Mouse (Mus musculus): ENCODE results near the gene Fsd2. TPM values are rescaled to one million over a fixed set of nuclear protein-coding genes. Genes with fewer than 3 reads are reported as not detected.

Fsd2 gene
- total RNA-seq, 1 experiment from 2014 or later = 1.2 TPM

DNA sequence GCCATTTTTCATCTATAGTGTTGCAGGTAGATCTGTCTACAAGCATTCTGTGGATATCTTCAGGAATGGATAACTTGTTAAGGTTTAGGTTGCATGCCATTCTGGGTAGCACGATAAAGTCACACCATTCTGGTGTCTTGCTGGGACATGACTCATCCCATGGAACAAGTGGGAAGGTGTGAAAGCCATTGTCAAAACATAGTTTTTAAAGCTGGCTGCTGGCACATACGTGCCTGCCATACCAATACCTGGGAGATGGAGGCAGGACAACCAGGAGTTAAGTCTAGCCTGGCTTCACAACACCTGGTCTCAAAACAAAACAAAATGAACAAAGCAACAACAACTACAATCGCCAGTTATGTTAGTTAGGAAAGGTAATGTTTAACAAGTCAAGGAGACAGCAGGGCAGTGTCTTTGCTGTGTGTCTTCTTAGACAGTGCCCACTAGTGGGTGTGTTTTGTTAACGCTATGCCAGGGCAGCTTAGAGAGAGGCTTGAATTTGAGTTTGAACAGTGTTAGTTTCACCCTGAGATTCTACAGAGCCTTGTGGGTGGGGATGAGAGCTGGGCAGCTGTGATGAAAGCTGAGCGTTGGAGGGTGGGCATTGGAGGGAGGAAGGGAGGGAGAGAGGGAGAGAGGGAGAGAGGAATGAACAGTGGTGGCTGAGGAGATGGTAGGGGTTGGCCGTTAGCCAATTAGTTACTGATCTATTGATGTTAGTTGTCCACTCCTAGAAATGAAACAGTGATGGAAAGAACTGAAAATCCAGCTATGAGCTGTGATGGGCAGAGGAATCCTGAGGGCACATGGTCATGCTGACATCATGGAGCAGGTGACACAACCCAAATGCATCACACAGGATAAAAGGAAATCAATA, 50.4 kb downstream of the Fsd2 start:
- no peak for ATAC-seq (replicated peaks in 1 of 2; ENCODE audit: insufficient read depth in 1 of 2, low FRiP score in 2 of 2, low TSS enrichment in 1 of 2, low read depth in 1 of 2, poor library complexity in 2 of 2, severe bottlenecking in 2 of 2)

DNA sequence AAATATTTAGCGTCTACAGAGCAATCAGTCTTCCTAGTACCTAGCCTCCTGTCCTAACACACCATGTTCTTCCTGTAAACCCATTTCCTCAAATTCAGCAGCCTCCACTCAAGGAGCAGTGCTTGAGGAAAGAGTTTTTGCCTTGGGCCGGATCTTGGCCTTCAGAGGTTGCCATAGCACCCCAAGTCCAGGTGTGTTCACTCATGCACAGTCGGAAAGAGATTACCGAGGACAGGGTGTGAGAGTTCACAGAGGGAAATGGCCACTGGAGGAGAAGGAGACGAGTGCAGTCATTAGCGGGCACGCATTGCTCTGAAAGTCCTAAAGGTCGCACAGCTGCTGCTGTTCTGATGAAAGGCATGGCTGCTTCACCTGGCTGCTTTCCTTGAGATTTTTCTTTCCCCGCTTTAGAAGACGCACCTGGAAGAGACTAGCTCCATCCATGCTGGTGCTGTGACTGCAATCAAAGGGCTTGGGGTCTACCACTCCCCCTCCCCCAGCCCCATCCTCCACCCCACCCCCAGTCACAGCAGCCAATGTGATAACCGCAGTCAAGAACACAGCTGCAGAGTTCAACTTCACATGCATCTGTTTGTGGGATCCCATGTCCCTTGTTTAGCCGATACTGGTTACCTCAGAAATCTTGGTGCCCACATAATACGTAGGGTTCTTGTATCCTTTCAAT, 51.7 kb downstream of the Fsd2 start:
- ATAC-seq (replicated peaks in 1 of 2; ENCODE audit: insufficient read depth in 1 of 2, low FRiP score in 2 of 2, low TSS enrichment in 1 of 2, low read depth in 1 of 2, poor library complexity in 2 of 2, severe bottlenecking in 2 of 2) = no peak

DNA sequence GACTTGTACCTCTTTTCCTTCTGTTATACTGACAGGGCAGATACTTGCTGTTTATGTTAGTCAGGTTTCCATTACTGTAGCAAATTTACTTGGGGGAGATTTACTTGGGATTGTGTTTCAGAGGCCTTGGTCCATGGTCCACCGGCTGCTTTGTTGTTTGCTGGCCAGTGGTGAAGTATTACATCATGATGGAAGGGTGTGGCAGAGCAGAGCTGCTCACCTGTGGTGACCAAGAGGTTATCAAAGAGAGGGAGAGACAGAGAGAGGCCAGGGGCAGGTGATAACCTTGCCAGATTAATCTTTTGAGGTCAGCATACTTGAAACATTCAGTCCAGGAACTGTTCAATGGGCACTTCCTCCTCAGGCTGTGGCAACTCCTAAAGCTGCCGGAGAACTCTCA, 65.7 kb downstream of the Fsd2 start:
- ATAC-seq (replicated peaks in 1 of 2; ENCODE audit: insufficient read depth in 1 of 2, low FRiP score in 2 of 2, low TSS enrichment in 1 of 2, low read depth in 1 of 2, poor library complexity in 2 of 2, severe bottlenecking in 2 of 2) = no peak

DNA sequence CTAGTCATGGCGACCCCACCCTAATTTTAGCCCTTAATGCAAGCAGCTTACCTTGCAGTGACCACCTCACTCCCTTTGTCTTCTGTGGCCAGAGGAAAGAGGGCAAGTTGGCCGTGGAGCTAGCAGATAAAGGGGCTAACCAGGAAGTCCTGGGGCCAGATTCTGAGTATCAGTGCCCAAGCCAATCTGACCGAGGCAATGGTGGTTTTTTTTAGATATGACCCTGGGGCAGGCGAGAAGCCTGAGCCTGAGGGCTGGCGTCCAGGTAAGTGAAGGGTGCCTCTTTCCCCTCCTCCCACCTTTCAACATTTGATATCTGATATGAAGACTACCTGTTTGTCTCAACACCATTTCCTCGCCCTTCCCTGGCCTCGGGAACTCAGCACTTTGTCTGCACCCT, 68.6 kb downstream of the Fsd2 start, which contains the start of gene BC048679:
Gene BC048679 (minus strand): TSS at position 101 of the 400 bp plus-strand sequence.
- no peak for ATAC-seq (replicated peaks in 1 of 2; ENCODE audit: insufficient read depth in 1 of 2, low FRiP score in 2 of 2, low TSS enrichment in 1 of 2, low read depth in 1 of 2, poor library complexity in 2 of 2, severe bottlenecking in 2 of 2)

DNA sequence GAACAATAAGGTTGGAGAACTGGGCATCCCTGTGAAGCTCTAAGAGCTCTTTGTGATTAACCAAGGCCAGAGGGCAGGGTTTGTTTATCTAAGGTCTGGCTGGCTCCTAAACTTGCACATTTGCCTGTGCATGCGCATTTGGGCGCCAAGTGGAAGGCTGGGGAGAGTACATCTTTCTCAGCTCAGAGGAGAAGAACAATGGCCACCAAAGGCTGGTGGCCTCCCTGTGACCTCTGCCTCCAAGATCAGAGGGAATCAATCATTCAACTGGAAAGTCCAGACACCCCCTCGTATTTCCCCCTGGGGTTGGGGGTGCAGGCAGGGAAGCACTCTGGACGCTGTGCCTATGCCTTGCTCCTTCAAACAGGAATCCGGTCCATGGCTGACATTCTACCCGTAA, 69.6 kb downstream of the Fsd2 start:
- ATAC-seq (replicated peaks in 1 of 2; ENCODE audit: insufficient read depth in 1 of 2, low FRiP score in 2 of 2, low TSS enrichment in 1 of 2, low read depth in 1 of 2, poor library complexity in 2 of 2, severe bottlenecking in 2 of 2) = no peak

DNA sequence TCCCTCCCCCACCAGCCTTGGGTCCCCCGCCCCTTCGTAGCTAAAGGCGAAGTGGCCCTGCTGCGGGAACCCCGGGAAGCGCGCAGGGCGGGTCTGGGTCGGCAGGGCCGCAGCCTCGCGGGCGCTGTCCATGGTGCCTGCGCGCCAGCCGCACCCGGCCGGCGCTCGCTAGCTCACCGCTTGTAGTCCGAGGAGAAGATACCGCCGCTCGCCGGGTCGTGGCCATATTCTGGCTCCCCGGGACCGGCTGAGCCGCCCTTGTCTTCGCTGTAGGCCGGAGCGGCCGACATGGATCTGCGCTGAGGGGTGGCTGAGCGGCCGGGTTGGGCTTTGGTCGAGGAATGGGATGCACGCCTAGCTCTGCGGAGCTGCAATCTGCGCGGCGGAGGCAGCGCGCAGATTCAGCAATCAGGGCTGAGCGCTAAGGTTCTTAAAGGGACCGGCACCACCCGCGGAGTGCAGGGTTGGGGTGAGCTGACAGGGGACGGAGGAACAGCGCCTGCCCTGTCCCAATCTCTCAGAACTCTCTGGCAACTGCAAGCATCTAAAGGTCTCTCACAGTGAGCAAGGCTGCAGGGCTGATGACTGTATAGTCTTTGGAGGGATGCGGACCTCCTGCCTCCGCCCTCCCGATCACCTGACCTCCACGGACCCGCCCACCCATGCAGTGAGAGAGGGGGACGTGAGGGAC, 73.3 kb downstream of the Fsd2 start, which contains the start of gene Ap3b2:
Gene Ap3b2 (minus strand): TSS at position 595 of the 691 bp plus-strand sequence.
- peak; percentile 42 to 57; a peak in 3 of 4 replicates for ATAC-seq (replicated peaks in 1 of 2; ENCODE audit: insufficient read depth in 1 of 2, low FRiP score in 2 of 2, low TSS enrichment in 1 of 2, low read depth in 1 of 2, poor library complexity in 2 of 2, severe bottlenecking in 2 of 2)

DNA sequence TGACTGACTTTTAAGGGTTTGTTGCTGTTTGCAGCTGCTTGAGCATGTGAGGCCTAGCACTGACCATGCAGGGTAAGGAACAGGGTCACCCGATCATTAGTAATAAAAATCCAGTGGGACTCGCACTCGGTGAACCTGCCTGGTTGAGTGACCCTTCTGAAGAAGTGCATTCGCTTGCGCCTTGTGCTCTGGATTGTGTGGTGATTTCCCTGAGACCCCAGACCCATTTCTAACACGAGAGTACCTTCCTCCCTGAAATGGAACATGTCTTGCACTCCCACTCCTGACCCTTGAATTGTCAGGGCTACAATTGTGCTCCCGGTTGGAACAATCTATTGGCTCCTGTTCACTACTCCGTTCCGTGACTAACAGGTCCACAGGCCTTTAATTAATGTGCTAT, 74.1 kb downstream of the Fsd2 start:
- ATAC-seq (replicated peaks in 1 of 2; ENCODE audit: insufficient read depth in 1 of 2, low FRiP score in 2 of 2, low TSS enrichment in 1 of 2, low read depth in 1 of 2, poor library complexity in 2 of 2, severe bottlenecking in 2 of 2) = no peak

DNA sequence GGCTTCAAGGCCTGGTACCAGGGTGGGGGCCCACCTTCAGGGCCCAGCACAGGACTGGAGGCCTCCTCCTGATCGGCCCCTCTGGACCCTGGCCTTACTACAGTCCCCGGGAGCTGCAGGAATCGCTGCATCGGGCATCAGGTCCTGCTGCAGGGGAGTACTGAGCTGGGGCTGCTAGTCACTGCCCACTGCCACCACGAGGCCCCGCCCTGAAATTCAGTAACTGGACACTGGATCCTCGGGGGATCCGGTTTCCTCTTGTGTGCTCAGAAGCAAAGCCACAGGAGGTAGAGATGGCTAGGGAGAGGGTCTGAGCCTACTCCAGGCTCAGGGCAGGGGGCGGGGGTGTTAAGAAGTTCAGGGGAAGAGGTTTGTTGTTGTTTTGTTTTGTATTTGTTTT, 77.1 kb downstream of the Fsd2 start:
- no peak for ATAC-seq (replicated peaks in 1 of 2; ENCODE audit: insufficient read depth in 1 of 2, low FRiP score in 2 of 2, low TSS enrichment in 1 of 2, low read depth in 1 of 2, poor library complexity in 2 of 2, severe bottlenecking in 2 of 2)

Other genes starting within 250 kb of the Fsd2 start
- gene Rps17, start 221.7 kb downstream of the Fsd2 start, total RNA-seq (2017) = 3,468 and 4,593 TPM in 2 replicates
- gene Cpeb1, start 111.5 kb downstream of the Fsd2 start, total RNA-seq (2017) = 0.19 TPM in 1 of 2 replicates, not detected in the other
- gene Ap3b2, start 73.0 kb downstream of the Fsd2 start, total RNA-seq (2017) = not detected in 2 replicates
- gene BC048679, start 68.7 kb downstream of the Fsd2 start, total RNA-seq (2017) = not detected in 2 replicates
- 25.1 and 26.7 TPM in 2 replicates for gene Whamm, start 4.3 kb upstream of the Fsd2 start, total RNA-seq (2017)
- 0.45 and 1.1 TPM in 2 replicates for gene Homer2, start 140.6 kb upstream of the Fsd2 start, total RNA-seq (2017)
- gene Ramac, start 196.0 kb upstream of the Fsd2 start, total RNA-seq (2017) = 70.3 and 92.4 TPM in 2 replicates
- gene 3110040N11Rik, start 222.5 kb upstream of the Fsd2 start, total RNA-seq (2017) = 79.8 and 104 TPM in 2 replicates